Mouse (Mus musculus): ENCODE measurements around the gene Prr7.

- TF ChIP-seq CTCF (conservative IDR thresholded peaks at IDR 0.05; ENCODE audit: insufficient read depth, insufficient read length, low read depth, low read length) (no peak), POLR2A (IDR thresholded peaks at IDR 0.05; ENCODE audit: low read depth, low read length) (no peak)
Observed at GRCm38 (mm10) chr13:55511492-55511861, 47.4 kb downstream of the Prr7 start.
